Mouse (Mus musculus) right cerebral cortex, postnatal 36 days (tissue): ENCODE measurements around the gene Olfr143.

Source experiments
- DNase-seq, 2 experiments: peaks; one replicate each; pipeline ENCODE4 v3.0.0; 2022; ENCODE audit warnings: low spot score in 2 of 2, mixed read lengths in 1 of 2

The Olfr143 gene

DNA sequence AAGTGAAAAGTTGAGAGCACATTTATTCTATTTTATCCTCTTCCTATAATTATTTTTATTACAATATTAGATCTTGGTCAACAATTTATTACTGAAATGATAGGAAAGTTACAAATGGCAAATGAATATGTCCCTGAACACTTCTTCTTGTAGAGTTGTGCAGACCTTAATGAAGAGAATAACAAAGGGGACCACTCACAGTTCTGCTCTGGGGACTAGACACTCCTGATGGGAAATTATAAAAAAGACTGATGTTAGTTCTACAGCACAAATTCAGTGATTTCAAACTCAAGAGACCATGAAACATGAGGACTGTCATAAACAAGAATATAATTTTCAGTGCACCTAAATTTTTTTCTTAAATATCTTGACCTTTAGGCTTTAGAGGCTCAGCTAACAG lies at the start of gene Olfr143:
Gene Olfr143, plus strand, starts transcription at position 301 of the 400 bp plus-strand sequence.
- DNase-seq: no peak

DNA sequence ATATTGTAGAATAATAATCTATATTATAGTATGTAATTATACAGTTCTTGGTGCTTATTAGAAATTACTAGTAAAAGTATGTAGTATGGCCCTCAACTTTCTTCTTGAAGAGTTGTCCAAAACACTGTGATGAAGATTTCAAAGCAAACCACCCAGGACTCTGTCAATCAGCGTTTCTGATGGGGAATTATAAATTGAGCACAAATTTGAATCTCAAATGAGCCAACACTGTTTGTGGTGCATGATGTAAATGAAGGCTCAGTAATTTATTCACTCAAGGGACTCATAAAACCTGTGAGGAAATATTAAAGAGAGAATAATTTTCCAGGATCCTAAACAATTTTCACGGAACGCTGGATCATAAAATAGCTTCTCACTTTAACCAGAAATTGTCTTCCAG lies 44.5 kb upstream of the Olfr143 start, which contains the start of gene Olfr893:
Gene Olfr893, plus strand, starts transcription at position 301 of the 400 bp plus-strand sequence.
- no peak for DNase-seq

DNA sequence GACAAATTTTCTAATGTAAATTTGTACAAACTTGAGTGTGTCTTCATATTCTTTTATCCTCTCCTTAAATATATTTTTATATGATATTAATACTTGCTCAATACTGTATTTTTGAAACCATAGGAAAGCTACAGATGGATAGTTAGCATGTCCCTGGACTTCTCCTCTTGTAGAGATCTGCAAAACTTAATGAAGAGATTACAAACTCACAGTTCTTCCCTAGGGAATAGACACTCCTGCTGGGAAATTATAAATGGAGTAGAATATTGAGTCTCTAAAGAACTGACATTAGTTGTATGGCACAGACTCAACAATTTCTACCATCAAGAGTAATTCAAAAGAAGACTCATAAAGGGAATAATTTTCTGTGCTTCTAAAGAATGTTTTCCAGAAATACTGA lies 34.8 kb upstream of the Olfr143 start, which contains the start of gene Olfr894:
Gene Olfr894, plus strand, starts transcription at position 301 of the 400 bp plus-strand sequence.
- no peak for DNase-seq

DNA sequence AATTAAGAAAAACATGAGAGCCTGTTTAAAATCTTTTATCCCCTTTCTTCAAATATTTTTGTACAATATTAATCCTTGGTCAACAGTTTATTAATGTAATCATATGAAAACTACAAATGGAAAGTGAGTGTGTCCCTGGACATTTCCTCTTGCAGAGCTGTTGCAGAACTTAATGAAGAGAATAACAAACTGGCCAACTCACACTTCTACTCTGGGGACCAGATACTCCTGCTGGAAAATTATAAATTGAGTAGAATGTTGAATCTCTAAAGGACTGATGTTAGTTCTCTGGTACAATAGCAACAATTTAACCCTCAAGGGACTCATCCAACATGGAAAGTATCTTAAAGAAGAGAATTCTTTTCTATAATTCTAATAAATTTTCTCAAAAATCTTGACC lies 15.0 kb downstream of the Olfr143 start, which contains the start of gene Olfr895:
Gene Olfr895, plus strand, starts transcription at position 301 of the 400 bp plus-strand sequence.
- DNase-seq: no peak

DNA sequence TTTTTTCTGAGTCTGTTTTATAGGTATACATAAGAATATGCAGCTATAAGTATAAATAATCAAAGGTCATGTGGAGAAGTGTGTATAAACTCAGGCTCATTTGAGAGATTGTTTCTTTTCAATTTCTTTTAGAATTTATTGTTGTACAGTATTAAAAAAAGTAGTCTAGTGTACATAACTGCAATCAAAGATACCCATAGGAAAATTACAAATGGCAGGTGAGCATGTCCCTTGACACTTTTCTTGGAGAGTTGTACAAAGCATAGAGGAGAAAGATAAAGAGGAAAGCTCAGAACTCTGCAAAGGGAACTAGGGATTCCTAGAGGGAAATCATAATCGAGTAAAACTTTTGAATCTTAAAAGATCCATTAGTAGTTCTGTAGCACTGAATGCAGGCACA lies 38.2 kb downstream of the Olfr143 start, which contains the start of gene Olfr896-ps1:
Gene Olfr896-ps1, plus strand, starts transcription at position 301 of the 400 bp plus-strand sequence.
- no peak for DNase-seq
